Mouse (Mus musculus): ENCODE data around the gene Gpr150. TPM values are rescaled to one million over a fixed set of nuclear protein-coding genes. Genes with fewer than 3 reads are reported as not detected.

The Gpr150 gene
- polyA plus RNA-seq, 1 experiment from 2014 or later = 0.26 TPM

- ATAC-seq (ENCODE audit: low FRiP score) = no peak
- no peak overlapping the region for H3K4me3 ChIP-seq (ENCODE audit: low read depth, low read length)
- no peaks in the 10 kb centered on the region for H3K36me3 ChIP-seq (ENCODE audit: control insufficient read depth, insufficient read depth, low read length)
- WGBS = 91% methylated on average over 4 of the region's 4 CpGs
- no peak overlapping the region for H3K27ac ChIP-seq (ENCODE audit: low read depth, low read length)
- no peak overlapping the region for H3K4me2 ChIP-seq
- peaks cover 26% of the 10 kb centered on the region for H3K27me3 ChIP-seq (ENCODE audit: control insufficient read depth, insufficient read depth, low read length)
- no peak overlapping the region for H3K9ac ChIP-seq (ENCODE audit: low read length)
- peaks cover 2% of the 10 kb centered on the region; the same call in 1 of the 2 replicates for H3K4me1 ChIP-seq (ENCODE audit: control insufficient read depth, insufficient read depth, low read length)
- no peaks in the 10 kb centered on the region for H3K9me3 ChIP-seq (ENCODE audit: control insufficient read depth, low read length)
- DNase-seq (ENCODE audit: low spot score, missing footprints) = no peak
Observed at GRCm38 (mm10) chr13:76059591-76059990, 2.8 kb upstream of the Gpr150 start.

- Histone ChIP-seq H3K4me1 (ENCODE audit: control insufficient read depth, insufficient read depth, low read length) (peaks cover 2% of the 10 kb centered on the region; the same call in 1 of the 2 replicates), H3K9ac (ENCODE audit: low read length) (no peak overlapping the region), H3K4me3 (ENCODE audit: low read depth, low read length) (no peak overlapping the region), H3K27ac (ENCODE audit: low read depth, low read length) (no peak overlapping the region), H3K27me3 (ENCODE audit: control insufficient read depth, insufficient read depth, low read length) (peaks cover 29% of the 10 kb centered on the region), H3K9me3 (ENCODE audit: control insufficient read depth, low read length) (no peaks in the 10 kb centered on the region), H3K4me2 (no peak overlapping the region), H3K36me3 (ENCODE audit: control insufficient read depth, insufficient read depth, low read length) (no peaks in the 10 kb centered on the region)
- DNase-seq (ENCODE audit: low spot score, missing footprints) = no peak
- WGBS = 71% methylated on average over 10 of the region's 10 CpGs
- no peak for ATAC-seq (ENCODE audit: low FRiP score)
Observed at GRCm38 (mm10) chr13:76057267-76058069, 672 bp upstream of the Gpr150 start.

- H3K4me1 ChIP-seq (ENCODE audit: control insufficient read depth, insufficient read depth, low read length) = peaks cover 2% of the 10 kb centered on the region; the same call in 1 of the 2 replicates
- H3K27me3 ChIP-seq (ENCODE audit: control insufficient read depth, insufficient read depth, low read length) = peaks cover 29% of the 10 kb centered on the region
- WGBS = under 1% methylated on average over 34 of the region's 34 CpGs
- DNase-seq (ENCODE audit: low spot score, missing footprints) (peak; percentile 98), ATAC-seq (ENCODE audit: low FRiP score) (peak; percentile 93)
- H3K36me3 ChIP-seq (ENCODE audit: control insufficient read depth, insufficient read depth, low read length) = no peaks in the 10 kb centered on the region
- no peaks in the 10 kb centered on the region for H3K9me3 ChIP-seq (ENCODE audit: control insufficient read depth, low read length)
- no peak overlapping the region for H3K27ac ChIP-seq (ENCODE audit: low read depth, low read length)
- peak overlapping the region; percentile 39 for H3K9ac ChIP-seq (ENCODE audit: low read length)
- peak overlapping the region; percentile 52 for H3K4me3 ChIP-seq (ENCODE audit: low read depth, low read length)
- H3K4me2 ChIP-seq = peak overlapping the region; percentile 99
Observed at GRCm38 (mm10) chr13:76056261-76056724, 503 bp downstream of the Gpr150 start.

GRCm38 (mm10) chr13:76055391-76056232, 1.2 kb downstream of the Gpr150 start:
- H3K4me2 ChIP-seq = peak overlapping the region; percentile 99
- H3K9me3 ChIP-seq (ENCODE audit: control insufficient read depth, low read length) = no peaks in the 10 kb centered on the region
- peak overlapping the region; percentile 39 for H3K9ac ChIP-seq (ENCODE audit: low read length)
- DNase-seq (ENCODE audit: low spot score, missing footprints) (peak; percentile 93), ATAC-seq (ENCODE audit: low FRiP score) (peak; percentile 64)
- whole genome bisulfite sequencing = under 1% methylated on average over 59 of the region's 59 CpGs
- H3K27me3 ChIP-seq (ENCODE audit: control insufficient read depth, insufficient read depth, low read length) = peaks cover 29% of the 10 kb centered on the region
- H3K4me3 ChIP-seq (ENCODE audit: low read depth, low read length) = peak overlapping the region; percentile 52
- H3K27ac ChIP-seq (ENCODE audit: low read depth, low read length) = no peak overlapping the region
- H3K4me1 ChIP-seq (ENCODE audit: control insufficient read depth, insufficient read depth, low read length) = peaks cover 2% of the 10 kb centered on the region; the same call in 1 of the 2 replicates
- no peaks in the 10 kb centered on the region for H3K36me3 ChIP-seq (ENCODE audit: control insufficient read depth, insufficient read depth, low read length)

- no peak for ATAC-seq (ENCODE audit: low FRiP score)
- H3K27ac ChIP-seq (ENCODE audit: low read depth, low read length) = no peak overlapping the region
- H3K4me3 ChIP-seq (ENCODE audit: low read depth, low read length) = no peak overlapping the region
- no peaks in the 10 kb centered on the region for H3K27me3 ChIP-seq (ENCODE audit: control insufficient read depth, insufficient read depth, low read length)
- H3K9ac ChIP-seq (ENCODE audit: low read length) = no peak overlapping the region
- H3K9me3 ChIP-seq (ENCODE audit: control insufficient read depth, low read length) = no peaks in the 10 kb centered on the region
- H3K4me2 ChIP-seq = no peak overlapping the region
- no peaks in the 10 kb centered on the region for H3K36me3 ChIP-seq (ENCODE audit: control insufficient read depth, insufficient read depth, low read length)
- H3K4me1 ChIP-seq (ENCODE audit: control insufficient read depth, insufficient read depth, low read length) = no peaks in the 10 kb centered on the region
- DNase-seq (ENCODE audit: low spot score, missing footprints) = no peak
Observed at GRCm38 (mm10) chr13:76044971-76045370, 11.8 kb downstream of the Gpr150 start.

- DNase-seq (ENCODE audit: low spot score, missing footprints) (no peak), ATAC-seq (ENCODE audit: low FRiP score) (no peak)
- Histone ChIP-seq H3K27ac (ENCODE audit: low read depth, low read length) (no peak overlapping the region), H3K9ac (ENCODE audit: low read length) (no peak overlapping the region), H3K4me3 (ENCODE audit: low read depth, low read length) (no peak overlapping the region), H3K4me1 (ENCODE audit: control insufficient read depth, insufficient read depth, low read length) (no peaks in the 10 kb centered on the region), H3K27me3 (ENCODE audit: control insufficient read depth, insufficient read depth, low read length) (no peaks in the 10 kb centered on the region), H3K4me2 (no peak overlapping the region), H3K9me3 (ENCODE audit: control insufficient read depth, low read length) (no peaks in the 10 kb centered on the region), H3K36me3 (ENCODE audit: control insufficient read depth, insufficient read depth, low read length) (no peaks in the 10 kb centered on the region)
- WGBS = 60% methylated on average over 1 of the region's 1 CpGs
Observed at GRCm38 (mm10) chr13:76042455-76042854, 14.3 kb downstream of the Gpr150 start.

GRCm38 (mm10) chr13:76024588-76024987, 32.2 kb downstream of the Gpr150 start:
- Histone ChIP-seq H3K9ac (ENCODE audit: low read length) (no peak overlapping the region), H3K9me3 (ENCODE audit: control insufficient read depth, low read length) (no peaks in the 10 kb centered on the region), H3K4me3 (ENCODE audit: low read depth, low read length) (no peak overlapping the region), H3K36me3 (ENCODE audit: control insufficient read depth, insufficient read depth, low read length) (no peaks in the 10 kb centered on the region), H3K27ac (ENCODE audit: low read depth, low read length) (no peak overlapping the region), H3K4me2 (no peak overlapping the region), H3K4me1 (ENCODE audit: control insufficient read depth, insufficient read depth, low read length) (no peaks in the 10 kb centered on the region), H3K27me3 (ENCODE audit: control insufficient read depth, insufficient read depth, low read length) (no peaks in the 10 kb centered on the region)
- ATAC-seq (ENCODE audit: low FRiP score) (no peak), DNase-seq (ENCODE audit: low spot score, missing footprints) (no peak)
- WGBS = 93% methylated on average over 3 of the region's 3 CpGs

DNA sequence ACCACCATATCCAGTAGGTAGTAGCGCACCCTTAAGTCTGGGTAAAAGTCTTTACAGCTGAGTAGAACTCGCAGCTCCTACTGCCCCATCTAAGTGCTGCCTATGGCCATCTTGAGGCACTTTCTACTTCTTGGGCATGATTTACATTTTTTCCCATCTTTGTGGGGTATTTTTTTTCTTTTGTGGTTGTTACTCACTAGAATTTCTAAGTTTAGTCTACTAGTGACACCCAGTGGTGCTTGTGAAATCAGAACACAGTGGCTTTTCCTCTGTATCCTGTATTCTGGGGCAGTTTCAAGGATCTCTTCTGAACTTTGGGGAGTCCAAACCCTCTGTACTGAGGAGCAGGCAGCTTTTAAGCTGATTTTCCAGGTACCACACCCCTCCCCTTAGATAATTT, 35.0 kb downstream of the Gpr150 start:
- Histone ChIP-seq H3K27me3 (ENCODE audit: control insufficient read depth, insufficient read depth, low read length) (no peaks in the 10 kb centered on the region), H3K36me3 (ENCODE audit: control insufficient read depth, insufficient read depth, low read length) (no peaks in the 10 kb centered on the region), H3K4me1 (ENCODE audit: control insufficient read depth, insufficient read depth, low read length) (peaks cover 4% of the 10 kb centered on the region; the same call in 1 of the 2 replicates), H3K9me3 (ENCODE audit: control insufficient read depth, low read length) (no peaks in the 10 kb centered on the region), H3K9ac (ENCODE audit: low read length) (no peak overlapping the region), H3K4me2 (no peak overlapping the region), H3K4me3 (ENCODE audit: low read depth, low read length) (no peak overlapping the region), H3K27ac (ENCODE audit: low read depth, low read length) (no peak overlapping the region)
- WGBS = 90% methylated on average over 2 of the region's 2 CpGs
- ATAC-seq (ENCODE audit: low FRiP score) (no peak), DNase-seq (ENCODE audit: low spot score, missing footprints) (no peak)
